Mouse (Mus musculus): ENCODE measurements at regions not wholly inside any gene's neighbourhood (a gene's known extent, or its start where the extent isn't known, plus 50 kb on each side); places are given as distances from the start of the nearest gene placed in this dataset.

GRCm38 (mm10) chr7:36644252-36644651, 53.7 kb upstream of the Tshz3 start:
- TF ChIP-seq CTCF (IDR thresholded peaks at IDR 0.05; ENCODE audit: low read depth) = no peak
- TF ChIP-seq EP300 (IDR thresholded peaks at IDR 0.05; ENCODE audit: low read depth) = no peak

Data from heart, postnatal 0 days (tissue).